Mouse (Mus musculus): ENCODE measurements around the gene Cnmd. TPM values are rescaled to one million over a fixed set of nuclear protein-coding genes. Genes with fewer than 3 reads are reported as not detected.

Cnmd gene
- 0.25 and 0.38 TPM in 2 replicates for polyA plus RNA-seq (2015; fragmentation: Nextera tagmentation; extraction: Ambion mirVana)

DNA sequence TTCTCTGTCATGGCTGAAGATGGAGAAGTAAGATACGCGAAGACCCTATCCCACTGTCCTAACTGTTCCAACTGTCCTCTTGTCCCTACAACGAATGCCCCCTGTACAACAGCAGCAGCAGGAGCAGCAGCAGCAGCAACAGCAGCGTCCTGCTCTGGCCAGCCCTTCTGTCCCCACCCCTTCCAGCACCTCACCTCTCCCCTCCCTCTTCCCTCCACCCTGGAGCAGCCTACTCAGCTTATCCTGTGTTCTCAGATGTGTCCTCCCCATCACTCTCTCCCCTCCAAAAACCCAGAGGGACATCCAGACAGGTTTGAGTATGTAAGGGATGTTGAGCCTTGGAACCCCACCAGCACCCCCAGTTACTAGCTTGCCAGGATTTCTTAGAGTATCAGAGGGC is at the start of gene Cnmd:
Gene Cnmd, minus strand, starts transcription at position 170 of the 400 bp plus-strand sequence.
- WGBS, result 63% methylated on average over 4 of the region's 4 CpGs
- no peak for ATAC-seq
- H3K4me3 ChIP-seq (replicated peaks), result peak within 1 kb of the TSS; percentile 7; the same call in 1 of the 2 replicates
- H3K4me2 ChIP-seq (replicated peaks), result peak within 1 kb of the TSS; percentile 59
- no peaks in the 10 kb centered on the region for H3K9me3 ChIP-seq
- H3K36me3 ChIP-seq, result no peaks in the 10 kb centered on the region
- H3K27me3 ChIP-seq (replicated peaks), result peaks cover 3% of the 10 kb centered on the region; the same call in 1 of the 2 replicates
- H3K9ac ChIP-seq, result no peak within 1 kb of the TSS
- no peak within 1 kb of the TSS for H3K27ac ChIP-seq
- H3K4me1 ChIP-seq (replicated peaks), result no peaks in the 10 kb centered on the region

DNA sequence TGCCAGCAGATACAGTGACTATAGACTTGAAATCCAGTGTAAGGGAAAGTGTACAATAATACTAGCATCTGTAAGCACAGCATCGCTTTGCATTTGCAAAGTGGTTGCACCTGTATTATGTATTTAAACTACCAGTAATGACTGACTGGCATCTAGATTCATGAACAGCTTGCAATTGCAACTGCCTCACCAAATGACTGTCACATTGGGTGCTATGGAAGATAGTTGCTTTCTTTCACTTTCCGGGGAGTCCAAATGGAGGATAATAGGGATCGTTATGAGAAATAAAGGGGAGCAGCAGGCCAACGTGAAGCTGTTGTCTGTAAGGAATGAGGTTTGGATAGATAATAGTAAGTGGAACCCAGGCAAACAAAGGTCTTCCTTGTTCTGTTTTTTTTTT is 49.3 kb upstream of the Cnmd start:
- Histone ChIP-seq H3K9me3 (no peaks in the 10 kb centered on the region), H3K27me3 (replicated peaks) (no peaks in the 10 kb centered on the region), H3K4me3 (replicated peaks) (no peak overlapping the region), H3K27ac (no peak overlapping the region), H3K4me2 (replicated peaks) (no peak overlapping the region), H3K36me3 (no peaks in the 10 kb centered on the region), H3K4me1 (replicated peaks) (no peaks in the 10 kb centered on the region), H3K9ac (no peak overlapping the region)
- ATAC-seq, result no peak
- WGBS, result 87% methylated on average over 4 of the region's 4 CpGs

GRCm38 (mm10) chr14:79703523-79704172 is 41.7 kb upstream of the Cnmd start:
- Histone ChIP-seq H3K27ac (no peak overlapping the region), H3K4me2 (replicated peaks) (no peak overlapping the region), H3K4me3 (replicated peaks) (no peak overlapping the region), H3K27me3 (replicated peaks) (no peaks in the 10 kb centered on the region), H3K36me3 (no peaks in the 10 kb centered on the region), H3K9ac (no peak overlapping the region), H3K9me3 (no peaks in the 10 kb centered on the region), H3K4me1 (replicated peaks) (no peaks in the 10 kb centered on the region)
- 75% methylated on average over 22 of the region's 22 CpGs for WGBS
- no peak for ATAC-seq

DNA sequence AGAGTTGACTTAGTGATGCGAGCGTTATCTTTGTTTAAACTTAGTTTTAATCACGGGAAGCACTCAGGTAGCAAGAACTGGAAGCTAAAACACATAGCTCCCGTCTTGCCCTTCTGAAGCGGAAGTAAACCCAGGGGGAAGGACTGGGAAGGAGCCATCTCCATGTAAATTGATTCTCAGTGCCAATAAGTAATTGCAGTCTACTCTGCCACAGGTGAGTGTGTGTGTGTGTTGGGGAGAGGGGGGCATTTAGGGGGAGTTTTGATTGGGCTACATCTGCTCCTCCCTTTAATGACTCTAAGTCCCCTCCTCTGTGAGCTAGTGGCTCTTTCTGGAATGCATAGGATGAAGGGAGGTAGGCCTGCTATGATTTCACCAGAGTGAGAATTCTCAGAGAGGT is 39.6 kb upstream of the Cnmd start:
- no peak overlapping the region for H3K27ac ChIP-seq
- H3K9me3 ChIP-seq, result no peaks in the 10 kb centered on the region
- no peak for ATAC-seq
- H3K4me1 ChIP-seq (replicated peaks), result no peaks in the 10 kb centered on the region
- H3K4me2 ChIP-seq (replicated peaks), result no peak overlapping the region
- H3K4me3 ChIP-seq (replicated peaks), result no peak overlapping the region
- H3K9ac ChIP-seq, result no peak overlapping the region
- WGBS, result 44% methylated on average over 5 of the region's 5 CpGs
- H3K27me3 ChIP-seq (replicated peaks), result no peaks in the 10 kb centered on the region
- H3K36me3 ChIP-seq, result no peaks in the 10 kb centered on the region

DNA sequence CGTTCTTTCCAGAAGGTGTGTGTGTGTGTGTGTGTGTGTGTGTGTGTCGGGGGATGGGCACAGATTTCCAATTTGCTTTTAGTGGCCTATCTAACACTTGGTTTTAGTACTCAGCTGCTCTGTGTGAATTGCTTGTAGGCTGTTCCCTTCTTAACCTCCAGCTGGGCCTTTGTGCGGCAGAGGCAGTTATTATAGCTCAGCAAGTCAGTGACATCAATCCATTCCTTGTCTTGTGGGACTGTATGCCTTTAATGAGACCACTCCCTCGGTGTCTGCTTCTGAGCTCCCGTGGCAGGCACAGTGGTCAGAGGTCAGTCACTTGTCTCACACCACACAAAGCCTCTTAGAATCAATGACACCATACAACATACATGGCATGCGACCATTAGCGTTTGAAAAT is 39.1 kb upstream of the Cnmd start:
- no peak overlapping the region for H3K9ac ChIP-seq
- H3K4me2 ChIP-seq (replicated peaks), result no peak overlapping the region
- WGBS, result 50% methylated on average over 7 of the region's 7 CpGs
- no peaks in the 10 kb centered on the region for H3K27me3 ChIP-seq (replicated peaks)
- no peaks in the 10 kb centered on the region for H3K4me1 ChIP-seq (replicated peaks)
- no peaks in the 10 kb centered on the region for H3K36me3 ChIP-seq
- ATAC-seq, result 0 out of 2 replicates have a peak, but pooled peaks have one; percentile 25
- no peak overlapping the region for H3K27ac ChIP-seq
- no peak overlapping the region for H3K4me3 ChIP-seq (replicated peaks)
- no peaks in the 10 kb centered on the region for H3K9me3 ChIP-seq

- no peak overlapping the region for H3K9ac ChIP-seq
- H3K27me3 ChIP-seq (replicated peaks), result no peaks in the 10 kb centered on the region
- no peaks in the 10 kb centered on the region for H3K4me1 ChIP-seq (replicated peaks)
- ATAC-seq, result no peak
- H3K27ac ChIP-seq, result no peak overlapping the region
- no peak overlapping the region for H3K4me3 ChIP-seq (replicated peaks)
- WGBS, result 68% methylated on average over 6 of the region's 6 CpGs
- no peaks in the 10 kb centered on the region for H3K36me3 ChIP-seq
- no peaks in the 10 kb centered on the region for H3K9me3 ChIP-seq
- no peak overlapping the region for H3K4me2 ChIP-seq (replicated peaks)
These were observed 37.4 kb upstream of the Cnmd start for GRCm38 (mm10) chr14:79699381-79699780.

DNA sequence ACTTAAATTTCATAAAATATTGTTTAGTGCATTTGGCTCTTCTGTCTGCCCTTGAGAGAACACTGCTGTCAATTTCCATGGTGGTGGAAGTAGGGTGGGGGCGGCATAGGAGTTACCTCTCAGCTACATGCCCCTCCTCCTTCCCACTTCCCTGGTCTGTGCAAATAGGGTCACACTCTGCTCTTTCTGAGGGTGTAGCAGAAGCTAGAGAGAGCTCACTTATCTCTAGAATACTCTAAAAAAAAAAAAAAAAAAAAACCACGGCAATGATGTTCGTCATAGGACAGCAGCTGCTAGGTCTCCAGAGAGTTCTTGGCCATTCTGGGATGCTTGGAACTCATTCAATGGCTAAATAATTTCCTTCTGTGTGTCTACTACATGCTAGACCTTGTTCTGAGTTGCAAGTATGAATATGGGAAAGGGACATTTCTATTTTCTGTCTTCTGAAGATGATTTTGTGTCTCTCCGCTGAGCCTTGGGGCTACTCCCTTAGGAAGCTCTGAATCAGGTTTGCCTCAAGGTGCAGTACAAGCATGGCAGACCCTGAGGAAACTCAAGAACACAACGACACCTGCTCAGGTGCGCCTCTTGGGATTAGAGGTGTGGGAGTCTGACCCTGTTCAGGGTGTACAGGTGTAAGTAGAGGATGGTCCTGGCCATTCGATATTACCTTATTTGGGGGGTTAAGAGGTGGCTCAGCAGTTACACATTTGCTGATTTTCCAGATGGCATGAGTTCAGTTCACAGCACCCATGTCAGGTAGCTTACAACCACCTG is 28.3 kb upstream of the Cnmd start:
- no peak for ATAC-seq
- H3K4me3 ChIP-seq (replicated peaks), result no peak overlapping the region
- no peaks in the 10 kb centered on the region for H3K36me3 ChIP-seq
- no peak overlapping the region for H3K9ac ChIP-seq
- 88% methylated on average over 7 of the region's 7 CpGs for WGBS
- no peak overlapping the region for H3K4me2 ChIP-seq (replicated peaks)
- no peaks in the 10 kb centered on the region for H3K27me3 ChIP-seq (replicated peaks)
- no peaks in the 10 kb centered on the region for H3K4me1 ChIP-seq (replicated peaks)
- no peaks in the 10 kb centered on the region for H3K9me3 ChIP-seq
- H3K27ac ChIP-seq, result no peak overlapping the region

DNA sequence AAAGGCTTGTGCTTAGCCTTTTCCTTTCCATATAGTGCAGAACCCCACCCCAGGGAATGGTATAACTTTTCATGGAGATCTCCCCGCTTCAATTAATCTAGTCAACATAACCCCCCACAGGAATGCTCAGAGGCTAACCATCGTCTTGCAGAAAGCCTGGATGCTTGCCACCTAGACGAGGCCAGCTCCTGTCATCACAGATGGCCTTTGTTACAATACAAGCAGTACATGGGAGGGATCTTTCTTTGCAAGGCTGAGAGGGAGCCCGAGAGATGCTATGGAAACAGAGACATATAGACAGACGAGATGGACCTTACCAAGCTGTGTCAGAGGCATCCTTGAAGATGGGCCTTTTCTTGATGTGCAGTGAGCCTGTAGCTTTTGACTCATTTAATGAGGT is 18.7 kb upstream of the Cnmd start:
- no peak overlapping the region for H3K9ac ChIP-seq
- H3K36me3 ChIP-seq, result no peaks in the 10 kb centered on the region
- H3K4me2 ChIP-seq (replicated peaks), result no peak overlapping the region
- H3K4me3 ChIP-seq (replicated peaks), result no peak overlapping the region
- no peak for ATAC-seq
- H3K27ac ChIP-seq, result no peak overlapping the region
- H3K9me3 ChIP-seq, result no peaks in the 10 kb centered on the region
- H3K27me3 ChIP-seq (replicated peaks), result no peaks in the 10 kb centered on the region
- H3K4me1 ChIP-seq (replicated peaks), result no peaks in the 10 kb centered on the region
- WGBS, result 59% methylated on average over 5 of the region's 5 CpGs

DNA sequence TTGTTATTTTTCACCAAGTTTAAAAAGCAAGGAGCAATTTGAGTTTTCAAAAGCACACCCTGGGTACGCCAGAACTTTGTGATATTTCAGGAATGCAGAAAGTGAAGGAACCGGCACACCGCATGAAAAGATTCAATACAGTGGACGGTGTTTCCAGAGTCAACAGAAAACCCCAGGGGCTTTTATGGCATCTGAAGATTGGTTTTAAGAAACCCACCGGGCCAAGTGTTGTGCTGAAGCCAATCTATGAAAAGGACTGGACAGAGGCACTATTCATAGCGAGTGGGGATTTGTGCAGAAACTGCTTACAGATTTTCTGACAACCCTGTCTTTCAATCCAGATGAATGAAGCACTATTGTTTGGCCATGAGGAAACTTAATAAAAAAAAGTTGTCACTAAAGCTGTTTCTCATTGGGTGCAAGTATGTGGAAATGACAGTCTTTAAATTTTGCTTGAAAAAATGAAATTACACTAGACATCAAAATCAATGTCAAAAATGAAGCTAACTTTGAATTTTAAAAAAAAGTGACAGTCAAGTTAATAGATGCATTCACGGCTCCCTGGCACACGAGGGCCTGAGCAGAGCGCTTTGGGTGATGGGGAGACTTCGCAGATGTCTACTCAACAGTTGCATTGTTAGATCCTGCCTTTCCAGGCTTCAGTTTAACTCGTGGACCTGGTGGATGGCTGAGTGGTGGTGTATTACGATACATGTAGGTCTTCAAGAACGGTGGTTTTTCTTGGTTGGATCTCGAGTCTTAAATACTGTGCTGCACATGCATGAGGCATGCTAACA is 16.1 kb upstream of the Cnmd start:
- ATAC-seq, result no peak
- WGBS, result 65% methylated on average over 14 of the region's 14 CpGs
- no peaks in the 10 kb centered on the region for H3K27me3 ChIP-seq (replicated peaks)
- H3K27ac ChIP-seq, result no peak overlapping the region
- no peak overlapping the region for H3K4me3 ChIP-seq (replicated peaks)
- no peak overlapping the region for H3K9ac ChIP-seq
- no peaks in the 10 kb centered on the region for H3K36me3 ChIP-seq
- H3K9me3 ChIP-seq, result no peaks in the 10 kb centered on the region
- no peaks in the 10 kb centered on the region for H3K4me1 ChIP-seq (replicated peaks)
- no peak overlapping the region for H3K4me2 ChIP-seq (replicated peaks)

DNA sequence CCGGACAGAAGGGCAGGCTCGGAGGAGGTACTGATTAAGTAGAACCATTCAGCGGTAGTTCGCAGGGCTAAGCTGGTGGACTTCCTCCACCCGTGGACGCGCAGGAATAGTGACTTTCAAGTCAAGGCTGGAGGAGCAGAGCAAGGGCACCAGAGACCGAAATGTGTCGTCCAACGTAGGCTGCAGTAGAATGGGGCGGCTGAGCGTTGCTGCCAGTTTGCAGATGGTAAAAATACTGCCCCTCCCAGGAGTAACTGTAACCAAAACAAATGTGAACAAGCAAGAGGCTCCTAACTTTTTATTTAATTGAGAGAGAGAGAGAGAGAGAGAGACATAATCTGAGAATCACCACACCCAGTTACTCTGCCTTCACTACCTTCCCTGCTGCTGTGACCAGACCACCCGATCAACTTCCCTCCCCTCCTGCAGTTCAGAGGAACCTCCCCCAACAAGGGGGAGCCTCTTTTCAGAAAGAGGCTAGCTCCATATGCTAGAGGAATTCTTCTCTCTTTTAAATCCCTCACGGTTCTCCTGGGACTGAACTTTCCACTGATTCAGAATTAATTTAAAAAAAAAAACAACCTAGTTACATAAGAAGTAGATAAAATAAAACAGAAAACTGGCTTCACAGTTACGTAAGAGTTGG is 15.3 kb upstream of the Cnmd start:
- Histone ChIP-seq H3K9me3 (no peaks in the 10 kb centered on the region), H3K4me3 (replicated peaks) (no peak overlapping the region), H3K4me1 (replicated peaks) (no peaks in the 10 kb centered on the region), H3K4me2 (replicated peaks) (no peak overlapping the region), H3K27ac (no peak overlapping the region), H3K9ac (no peak overlapping the region), H3K36me3 (no peaks in the 10 kb centered on the region), H3K27me3 (replicated peaks) (no peaks in the 10 kb centered on the region)
- WGBS, result 56% methylated on average over 15 of the region's 15 CpGs
- ATAC-seq, result no peak

- 60% methylated on average over 17 of the region's 17 CpGs for WGBS
- Histone ChIP-seq H3K4me1 (replicated peaks) (no peaks in the 10 kb centered on the region), H3K36me3 (no peaks in the 10 kb centered on the region), H3K9me3 (no peaks in the 10 kb centered on the region), H3K27me3 (replicated peaks) (no peaks in the 10 kb centered on the region), H3K27ac (no peak overlapping the region), H3K4me2 (replicated peaks) (no peak overlapping the region), H3K4me3 (replicated peaks) (no peak overlapping the region), H3K9ac (no peak overlapping the region)
- no peak for ATAC-seq
These were observed 11.4 kb upstream of the Cnmd start for GRCm38 (mm10) chr14:79673083-79674013.

Measured in intestine, embryonic 15.5 days (tissue).